Mouse (Mus musculus) gastrocnemius, postnatal 25 days (tissue): ENCODE measurements at regions not wholly inside any gene's neighbourhood (a gene's known extent, or its start where the extent isn't known, plus 50 kb on each side); places are given as distances from the start of the nearest gene placed in this dataset.

Experiments used
- DNase-seq: peaks from one replicate; pipeline ENCODE4 v3.0.0; 2022

GRCm38 (mm10) chr4:153227680-153228420 lies 254.8 kb downstream of the Ajap1 start:
- no peak for DNase-seq

- no peak for DNase-seq
Measured at GRCm38 (mm10) chr4:153224618-153225177, 257.9 kb downstream of the Ajap1 start.

- no peak for DNase-seq
Measured at GRCm38 (mm10) chr4:153223019-153223418, 259.6 kb downstream of the Ajap1 start.

- DNase-seq, result no peak
Measured at GRCm38 (mm10) chr4:153220485-153220884, 262.1 kb downstream of the Ajap1 start.

GRCm38 (mm10) chr4:153220074-153220473 lies 262.5 kb downstream of the Ajap1 start:
- DNase-seq, result no peak

- DNase-seq, result no peak
Measured at GRCm38 (mm10) chr4:153217541-153217980, 265.1 kb downstream of the Ajap1 start.

GRCm38 (mm10) chr4:153212095-153212494 lies 270.5 kb downstream of the Ajap1 start:
- DNase-seq, result no peak

- no peak for DNase-seq
Measured at GRCm38 (mm10) chr4:153208822-153209221, 273.8 kb downstream of the Ajap1 start.

GRCm38 (mm10) chr4:153208215-153208614 lies 274.4 kb downstream of the Ajap1 start:
- DNase-seq, result no peak

- DNase-seq, result no peak
Measured at GRCm38 (mm10) chr4:153207578-153208102, 275.0 kb downstream of the Ajap1 start.

- DNase-seq, result no peak
Measured at GRCm38 (mm10) chr4:153206789-153207457, 275.7 kb downstream of the Ajap1 start.

GRCm38 (mm10) chr4:153204764-153205163 lies 277.8 kb downstream of the Ajap1 start:
- peak; percentile 2 for DNase-seq

GRCm38 (mm10) chr4:153200799-153201770 lies 281.5 kb downstream of the Ajap1 start:
- DNase-seq, result peak; percentile 1

- DNase-seq, result no peak
Measured at GRCm38 (mm10) chr4:153189485-153189884, 293.1 kb downstream of the Ajap1 start.

- peak; percentile 5 for DNase-seq
Measured at GRCm38 (mm10) chr4:153188504-153189031, 294.0 kb downstream of the Ajap1 start.

GRCm38 (mm10) chr4:153187959-153188503 lies 294.6 kb downstream of the Ajap1 start:
- peak; percentile 2 for DNase-seq

- DNase-seq, result no peak
Measured at GRCm38 (mm10) chr4:153177496-153177895, 305.1 kb downstream of the Ajap1 start.

- no peak for DNase-seq
Measured at GRCm38 (mm10) chr4:153175660-153176059, 307.0 kb downstream of the Ajap1 start.

GRCm38 (mm10) chr4:153175077-153175476 lies 307.5 kb downstream of the Ajap1 start:
- DNase-seq, result no peak

GRCm38 (mm10) chr4:153169991-153170390 lies 312.6 kb downstream of the Ajap1 start:
- no peak for DNase-seq

- DNase-seq, result no peak
Measured at GRCm38 (mm10) chr4:153164810-153165209, 317.8 kb downstream of the Ajap1 start.
